Mouse (Mus musculus): ENCODE measurements at regions not wholly inside any gene's neighbourhood (a gene's known extent, or its start where the extent isn't known, plus 50 kb on each side); places are given as distances from the start of the nearest gene placed in this dataset.

DNA sequence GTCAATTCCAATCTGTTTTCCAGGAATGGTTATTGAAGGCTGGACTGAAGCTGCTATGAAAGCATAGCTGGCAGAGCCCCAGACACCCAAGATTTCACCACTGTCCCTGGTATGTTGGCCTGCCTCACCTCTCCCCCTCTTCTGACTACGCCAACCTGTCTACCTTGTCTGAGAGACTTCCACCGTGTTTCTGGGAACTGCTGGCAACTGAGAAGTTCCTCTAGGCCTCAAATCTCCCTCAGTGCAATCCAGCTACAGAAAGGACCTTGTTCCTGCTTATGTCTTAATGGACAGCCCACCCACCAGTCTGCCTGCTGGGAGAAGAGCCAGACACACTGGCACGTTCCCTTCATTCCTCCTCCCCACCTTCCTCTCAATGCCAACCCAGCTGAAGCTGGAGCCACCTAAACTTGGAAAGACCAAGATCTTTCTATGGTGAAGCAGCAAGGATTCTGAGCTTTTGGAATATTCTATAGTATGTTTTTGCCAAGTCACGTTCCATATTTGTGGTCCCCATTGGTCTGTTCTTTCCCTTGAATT, 520.1 kb upstream of the Tnp1 start:
- TF ChIP-seq ETS1 (conservative IDR thresholded peaks at IDR 0.05; ENCODE audit: low read depth, low read length) (no peak), EP300 (IDR thresholded peaks at IDR 0.05; ENCODE audit: low read length) (no peak), E2F4 (IDR thresholded peaks at IDR 0.05; ENCODE audit: insufficient replicate concordance, low read depth, low read length) (no peak), POLR2A (IDR thresholded peaks at IDR 0.05; ENCODE audit: low read depth, low read length) (no peak), CTCF (conservative IDR thresholded peaks at IDR 0.05 in 1 of 2, IDR thresholded peaks at IDR 0.05 in 1 of 2; ENCODE audit: low read depth in 2 of 2, low read length in 2 of 2) (no peak), MAFK (IDR thresholded peaks at IDR 0.05; ENCODE audit: insufficient replicate concordance, low read length) (no peak), KAT2A (IDR thresholded peaks at IDR 0.05; ENCODE audit: insufficient replicate concordance, low read length) (no peak), MEF2A (IDR thresholded peaks at IDR 0.05; ENCODE audit: borderline replicate concordance, low read depth, low read length) (no peak)
